In genomic region chr3:95668026-95668425, GRCm38 (mm10) we compare ENCODE assay signal across 8 mouse cellular contexts. TPM values are rescaled to one million over a fixed set of nuclear protein-coding genes. Genes with fewer than 3 reads are reported as not detected.
DNase-seq lines count a peak whose midpoint lies in the region; ATAC-seq lines count a peak whose summit lies in the region.

No protein-coding gene starts in this region.

- WGBS in forebrain, embryonic 12.5 days = 31% methylated on average over 7 of the region's 7 CpGs
- 29% methylated on average over 7 of the region's 7 CpGs for WGBS in hindbrain, embryonic 15.5 days
- 43% methylated on average over 7 of the region's 7 CpGs for WGBS in liver, embryonic 11.5 days
- 30% methylated on average over 7 of the region's 7 CpGs for WGBS in neural tube, embryonic 14.5 days

- no peak overlapping the region for H3K4me2 ChIP-seq in forebrain, embryonic 12.5 days
- H3K4me2 ChIP-seq in hindbrain, embryonic 15.5 days = peak overlapping the region; percentile 14; the same call in 1 of the 2 replicates
- peak overlapping the region; percentile 4 for H3K4me2 ChIP-seq in liver, embryonic 11.5 days
- H3K4me2 ChIP-seq in neural tube, embryonic 14.5 days (ENCODE audit: low read depth, low read length) = no peak overlapping the region

- H3K9ac ChIP-seq in forebrain, embryonic 12.5 days = 0 out of 2 replicates have a peak overlapping the region, but pooled peaks have one; percentile 3
- no peak overlapping the region for H3K9ac ChIP-seq in hindbrain, embryonic 15.5 days
- H3K9ac ChIP-seq in liver, embryonic 11.5 days (ENCODE audit: low read depth, low read length) = no peak overlapping the region; the same call in 1 of the 2 replicates
- H3K9ac ChIP-seq in neural tube, embryonic 14.5 days (replicated peaks; ENCODE audit: low read depth, low read length) = no peak overlapping the region

- H3K27ac ChIP-seq in forebrain, embryonic 12.5 days = peak overlapping the region; percentile 80
- peak overlapping the region; percentile 78 for H3K27ac ChIP-seq in hindbrain, embryonic 15.5 days (replicated peaks)
- peak overlapping the region; percentile 59 for H3K27ac ChIP-seq in liver, embryonic 11.5 days (ENCODE audit: low read depth, low read length)
- peak overlapping the region; percentile 40 for H3K27ac ChIP-seq in neural tube, embryonic 14.5 days (ENCODE audit: low read depth, low read length)

- no peaks in the 10 kb centered on the region for H3K27me3 ChIP-seq in forebrain, embryonic 12.5 days
- no peaks in the 10 kb centered on the region for H3K27me3 ChIP-seq in hindbrain, embryonic 15.5 days
- H3K27me3 ChIP-seq in liver, embryonic 11.5 days (replicated peaks; ENCODE audit: control insufficient read depth, insufficient read depth, low read length) = no peaks in the 10 kb centered on the region
- no peaks in the 10 kb centered on the region for H3K27me3 ChIP-seq in neural tube, embryonic 14.5 days (ENCODE audit: control insufficient read depth, insufficient read depth, low read length)

- H3K4me1 ChIP-seq in forebrain, embryonic 12.5 days = peaks cover 34% of the 10 kb centered on the region
- peaks cover 27% of the 10 kb centered on the region for H3K4me1 ChIP-seq in hindbrain, embryonic 15.5 days (replicated peaks)
- H3K4me1 ChIP-seq in liver, embryonic 11.5 days (replicated peaks; ENCODE audit: control insufficient read depth, insufficient read depth, low read length) = peaks cover 68% of the 10 kb centered on the region
- H3K4me1 ChIP-seq in neural tube, embryonic 14.5 days (ENCODE audit: control insufficient read depth, insufficient read depth, low read length) = peaks cover 16% of the 10 kb centered on the region

- no peaks in the 10 kb centered on the region for H3K9me3 ChIP-seq in forebrain, embryonic 12.5 days
- no peaks in the 10 kb centered on the region for H3K9me3 ChIP-seq in hindbrain, embryonic 15.5 days
- H3K9me3 ChIP-seq in liver, embryonic 11.5 days (ENCODE audit: control insufficient read depth, low read length) = no peaks in the 10 kb centered on the region
- H3K9me3 ChIP-seq in neural tube, embryonic 14.5 days (ENCODE audit: control insufficient read depth, low read length) = no peaks in the 10 kb centered on the region

- ATAC-seq in forebrain, embryonic 12.5 days (ENCODE audit: low FRiP score) = peak; percentile 36; the same call in 1 of the 2 replicates
- ATAC-seq in hindbrain, embryonic 15.5 days (ENCODE audit: low FRiP score, low read depth) = peak; percentile 39; the same call in 1 of the 2 replicates
- ATAC-seq in liver, embryonic 11.5 days (replicated peaks; ENCODE audit: low FRiP score) = no peak
- ATAC-seq in neural tube, embryonic 14.5 days (ENCODE audit: low read depth) = no peak

- DNase-seq in heart, adult 11 months = peak; percentile 98
- no peak for DNase-seq in heart, adult 8-10 months (ENCODE audit: low spot score)
- peak; percentile 96 for DNase-seq in Muller cell, postnatal 12 days (ENCODE audit: inconsistent ontology term)
- DNase-seq in liver, embryonic 11.5 days (ENCODE audit: low spot score) = no peak
- no peak for DNase-seq in left cerebral cortex, postnatal 4 days

- no peak overlapping the region for H3K4me3 ChIP-seq in forebrain, embryonic 12.5 days (replicated peaks)
- no peak overlapping the region for H3K4me3 ChIP-seq in hindbrain, embryonic 15.5 days
- no peak overlapping the region for H3K4me3 ChIP-seq in liver, embryonic 11.5 days (ENCODE audit: low read depth, low read length)
- no peak overlapping the region for H3K4me3 ChIP-seq in neural tube, embryonic 14.5 days (ENCODE audit: low read depth, low read length)

- peaks cover 45% of the 10 kb centered on the region for H3K36me3 ChIP-seq in forebrain, embryonic 12.5 days (replicated peaks)
- peaks cover 17% of the 10 kb centered on the region for H3K36me3 ChIP-seq in hindbrain, embryonic 15.5 days
- peaks cover 24% of the 10 kb centered on the region for H3K36me3 ChIP-seq in liver, embryonic 11.5 days (ENCODE audit: control insufficient read depth, insufficient read depth, low read length)
- peaks cover 11% of the 10 kb centered on the region; the same call in 1 of the 2 replicates for H3K36me3 ChIP-seq in neural tube, embryonic 14.5 days (ENCODE audit: control insufficient read depth, insufficient read depth, low read length)

- intact Hi-C loops in left cerebral cortex, postnatal 4 days (cut with DNase I) = no loop called here

RNA-seq across cellular contexts. Expression of gene Mcl1, which starts 9.4 kb away (rescaled TPM):
- 100 to 1,000 TPM; 123 to 159 (median 134) TPM for total RNA-seq in heart, adult 8-10 months (2022)
- polyA plus RNA-seq in forebrain, embryonic 12.5 days (2016; fragmentation: Nextera tagmentation; extraction: Ambion mirVana) = 69.3 and 74.0 TPM in 2 replicates
- 46.3 and 47.4 TPM in 2 replicates for polyA plus RNA-seq in hindbrain, embryonic 15.5 days (2015; fragmentation: Nextera tagmentation; extraction: Ambion mirVana)
- polyA plus RNA-seq in liver, embryonic 11.5 days (2014; fragmentation: Nextera tagmentation; extraction: Ambion mirVana) = 52.2 and 57.7 TPM in 2 replicates
- polyA plus RNA-seq in neural tube, embryonic 14.5 days (2014; fragmentation: Nextera tagmentation; extraction: Ambion mirVana) = 49.0 and 65.6 TPM in 2 replicates
- total RNA-seq in left cerebral cortex, postnatal 4 days (2021) = 10 to 100 TPM; 76.4 to 80.1 TPM

RNA-seq across cellular contexts. Expression of gene Adamtsl4, which starts 19.7 kb away (rescaled TPM):
- total RNA-seq in heart, adult 8-10 months (2022) = 10 to 100 TPM; 35.5 to 60.3 (median 45.4) TPM
- polyA plus RNA-seq in forebrain, embryonic 12.5 days (2016; fragmentation: Nextera tagmentation; extraction: Ambion mirVana) = 0.65 and 1.1 TPM in 2 replicates
- polyA plus RNA-seq in hindbrain, embryonic 15.5 days (2015; fragmentation: Nextera tagmentation; extraction: Ambion mirVana) = 1.2 TPM in 2 replicates
- 0.38 and 1.2 TPM in 2 replicates for polyA plus RNA-seq in liver, embryonic 11.5 days (2014; fragmentation: Nextera tagmentation; extraction: Ambion mirVana)
- polyA plus RNA-seq in neural tube, embryonic 14.5 days (2014; fragmentation: Nextera tagmentation; extraction: Ambion mirVana) = 0.88 and 1.1 TPM in 2 replicates
- 1 to 10 TPM; 1.4 to 1.9 TPM for total RNA-seq in left cerebral cortex, postnatal 4 days (2021)

RNA-seq across cellular contexts. Expression of gene Ensa, which starts 43.2 kb away (rescaled TPM):
- total RNA-seq in heart, adult 8-10 months (2022) = 10 to 100 TPM; 77.2 to 84.9 (median 80.6) TPM
- polyA plus RNA-seq in forebrain, embryonic 12.5 days (2016; fragmentation: Nextera tagmentation; extraction: Ambion mirVana) = 102 and 104 TPM in 2 replicates
- 109 and 110 TPM in 2 replicates for polyA plus RNA-seq in hindbrain, embryonic 15.5 days (2015; fragmentation: Nextera tagmentation; extraction: Ambion mirVana)
- polyA plus RNA-seq in liver, embryonic 11.5 days (2014; fragmentation: Nextera tagmentation; extraction: Ambion mirVana) = 51.3 and 55.8 TPM in 2 replicates
- 94.2 and 101 TPM in 2 replicates for polyA plus RNA-seq in neural tube, embryonic 14.5 days (2014; fragmentation: Nextera tagmentation; extraction: Ambion mirVana)
- 100 to 1,000 TPM; 135 to 145 TPM for total RNA-seq in left cerebral cortex, postnatal 4 days (2021)

Comparison
In these comparisons a context has a peak if more than half of its experiments do, and no peak if none do; other contexts are left out.
1. DNase-seq: peak in heart, adult 11 months (single experiment) and Muller cell, postnatal 12 days (single experiment); none in heart, adult 8-10 months (single experiment), liver, embryonic 11.5 days (single experiment) and left cerebral cortex, postnatal 4 days (single experiment).
2. ATAC-seq: peak in forebrain, embryonic 12.5 days (single experiment) and hindbrain, embryonic 15.5 days (single experiment); none in liver, embryonic 11.5 days (single experiment) and neural tube, embryonic 14.5 days (single experiment).
3. H3K4me2 ChIP-seq: peak in hindbrain, embryonic 15.5 days (single experiment) and liver, embryonic 11.5 days (single experiment); none in forebrain, embryonic 12.5 days (single experiment) and neural tube, embryonic 14.5 days (single experiment).
4. Peak in every context shown above with its lines, with median percentiles within 50 percentile points of each other: H3K27ac ChIP-seq.